Comparison of ENCODE assay signal across 9 mouse cellular contexts in genomic region chr2:181662620-181663297, GRCm38 (mm10). TPM values are rescaled to one million over a fixed set of nuclear protein-coding genes. Genes with fewer than 3 reads are reported as not detected.
DNase-seq lines count a peak whose midpoint lies in the region; ATAC-seq and TF ChIP-seq lines count a peak whose summit lies in the region.
"Had no signal": no experiment of that assay in that cellular context is flagged by ENCODE, and none has a peak within 500 bp of the region (broad histone marks: within the 10 kb centered on the region; RNA-seq: fewer than 3 reads in every experiment).

No protein-coding gene starts in this region.

- no peaks in the 10 kb centered on the region for H3K9me3 ChIP-seq in heart, embryonic 11.5 days (replicated peaks; ENCODE audit: control insufficient read depth, low read length)
- no peaks in the 10 kb centered on the region for H3K9me3 ChIP-seq in kidney, embryonic 14.5 days (ENCODE audit: control insufficient read depth, low read length)
- H3K9me3 ChIP-seq in lung, embryonic 16.5 days (ENCODE audit: control insufficient read depth, low read length): no peaks in the 10 kb centered on the region
- H3K9me3 ChIP-seq in midbrain, embryonic 11.5 days (ENCODE audit: control insufficient read depth, low read length): no peaks in the 10 kb centered on the region
- H3K9me3 ChIP-seq in forebrain, embryonic 12.5 days: no peaks in the 10 kb centered on the region

- peaks cover 4% of the 10 kb centered on the region; the same call in 1 of the 2 replicates for H3K4me1 ChIP-seq in kidney, adult 2 months (ENCODE audit: control insufficient read depth, insufficient read depth, low read length)
- peaks cover 9% of the 10 kb centered on the region; the same call in 1 of the 2 replicates for H3K4me1 ChIP-seq in heart, embryonic 11.5 days (ENCODE audit: control insufficient read depth, insufficient read depth, low read length)
- 0 out of 2 replicates have a peak, but pooled peaks cover 3% of the 10 kb centered on the region for H3K4me1 ChIP-seq in kidney, embryonic 14.5 days (ENCODE audit: control insufficient read depth, insufficient read depth, low read length)
- H3K4me1 ChIP-seq in lung, embryonic 16.5 days (replicated peaks; ENCODE audit: control insufficient read depth, insufficient read depth, low read length): peaks cover 3% of the 10 kb centered on the region
- no peaks in the 10 kb centered on the region for H3K4me1 ChIP-seq in midbrain, embryonic 11.5 days (ENCODE audit: control insufficient read depth, insufficient read depth, low read length)
- peaks cover 11% of the 10 kb centered on the region; the same call in 1 of the 2 replicates for H3K4me1 ChIP-seq in forebrain, embryonic 12.5 days

- peak overlapping the region; percentile 84 for H3K27ac ChIP-seq in kidney, adult 2 months (ENCODE audit: insufficient read depth, low read depth, low read length)
- peak overlapping the region; percentile 73 for H3K27ac ChIP-seq in heart, embryonic 11.5 days (ENCODE audit: low read depth, low read length)
- peak overlapping the region; percentile 3; the same call in 1 of the 2 replicates for H3K27ac ChIP-seq in kidney, embryonic 14.5 days (ENCODE audit: low read depth, low read length)
- H3K27ac ChIP-seq in lung, embryonic 16.5 days (ENCODE audit: low read length): peak overlapping the region; percentile 86
- no peak overlapping the region for H3K27ac ChIP-seq in midbrain, embryonic 11.5 days (ENCODE audit: low read depth, low read length)
- H3K27ac ChIP-seq in forebrain, embryonic 12.5 days: no peak overlapping the region

- H3K27me3 ChIP-seq in kidney, adult 2 months (replicated peaks; ENCODE audit: control insufficient read depth, insufficient read depth, low read length): no peaks in the 10 kb centered on the region
- H3K27me3 ChIP-seq in heart, embryonic 11.5 days (ENCODE audit: control insufficient read depth, insufficient read depth, low read length): no peaks in the 10 kb centered on the region
- H3K27me3 ChIP-seq in kidney, embryonic 14.5 days (ENCODE audit: control insufficient read depth, insufficient read depth, low read length): no peaks in the 10 kb centered on the region
- H3K27me3 ChIP-seq in lung, embryonic 16.5 days (ENCODE audit: control insufficient read depth, insufficient read depth, low read depth, low read length): no peaks in the 10 kb centered on the region
- no peaks in the 10 kb centered on the region for H3K27me3 ChIP-seq in midbrain, embryonic 11.5 days (ENCODE audit: control insufficient read depth, insufficient read depth, low read length)
- peaks cover 3% of the 10 kb centered on the region; the same call in 1 of the 2 replicates for H3K27me3 ChIP-seq in forebrain, embryonic 12.5 days

- 0 out of 2 replicates have a peak, but pooled peaks have one; percentile 2 for ATAC-seq in heart, embryonic 11.5 days (replicated peaks; ENCODE audit: insufficient number of reproducible peaks, low FRiP score, low TSS enrichment)
- ATAC-seq in kidney, embryonic 14.5 days (ENCODE audit: low FRiP score, low TSS enrichment): no peak
- ATAC-seq in lung, embryonic 16.5 days (ENCODE audit: low read depth): peak; percentile 51
- ATAC-seq in midbrain, embryonic 11.5 days (ENCODE audit: low FRiP score): no peak
- no peak for ATAC-seq in activated CD4-positive, CD25-positive, alpha-beta regulatory T cell, adult 4 months
- ATAC-seq in forebrain, embryonic 12.5 days (ENCODE audit: low FRiP score): no peak

- 69% methylated on average over 3 of the region's 3 CpGs for WGBS in kidney, adult 2 months
- 70% methylated on average over 3 of the region's 3 CpGs for WGBS in heart, embryonic 11.5 days (ENCODE audit: insufficient replicate concordance)
- WGBS in kidney, embryonic 14.5 days: 76% methylated on average over 3 of the region's 3 CpGs
- 79% methylated on average over 3 of the region's 3 CpGs for WGBS in lung, embryonic 16.5 days
- 83% methylated on average over 3 of the region's 3 CpGs for WGBS in midbrain, embryonic 11.5 days
- WGBS in forebrain, embryonic 12.5 days: 94% methylated on average over 3 of the region's 3 CpGs

- TF ChIP-seq POLR2A in kidney, adult 2 months (IDR thresholded peaks at IDR 0.05; ENCODE audit: low read depth, low read length): no peak

- no peak for TF ChIP-seq CTCF in kidney, adult 2 months (conservative IDR thresholded peaks at IDR 0.05; ENCODE audit: insufficient read depth, insufficient read length, low read depth, low read length)

- no peak overlapping the region for H3K4me3 ChIP-seq in kidney, adult 2 months (ENCODE audit: insufficient read depth, low read depth, low read length)
- no peak overlapping the region for H3K4me3 ChIP-seq in heart, embryonic 11.5 days (ENCODE audit: low read depth, low read length)
- no peak overlapping the region for H3K4me3 ChIP-seq in kidney, embryonic 14.5 days (ENCODE audit: low read length)
- no peak overlapping the region for H3K4me3 ChIP-seq in lung, embryonic 16.5 days (ENCODE audit: low read length)
- H3K4me3 ChIP-seq in midbrain, embryonic 11.5 days (ENCODE audit: low read depth, low read length): no peak overlapping the region
- no peak overlapping the region for H3K4me3 ChIP-seq in forebrain, embryonic 12.5 days (replicated peaks)

- peak; percentile 79 for DNase-seq in kidney, adult 2 months
- DNase-seq in kidney, adult 18-20 months: no peak
- no peak for DNase-seq in midbrain, embryonic 11.5 days (ENCODE audit: low spot score, missing footprints)
- DNase-seq: embryo, embryonic 11 days had no signal

- H3K4me2 ChIP-seq in heart, embryonic 11.5 days: no peak overlapping the region
- H3K4me2 ChIP-seq in kidney, embryonic 14.5 days (replicated peaks; ENCODE audit: low read depth, low read length): no peak overlapping the region
- no peak overlapping the region for H3K4me2 ChIP-seq in lung, embryonic 16.5 days (ENCODE audit: low read depth, low read length)
- H3K4me2 ChIP-seq in midbrain, embryonic 11.5 days: no peak overlapping the region
- H3K4me2 ChIP-seq in forebrain, embryonic 12.5 days: no peak overlapping the region

- H3K9ac ChIP-seq in heart, embryonic 11.5 days (ENCODE audit: low read depth, low read length): no peak overlapping the region
- no peak overlapping the region for H3K9ac ChIP-seq in kidney, embryonic 14.5 days (ENCODE audit: low read depth, low read length)
- H3K9ac ChIP-seq in lung, embryonic 16.5 days (ENCODE audit: low read length): no peak overlapping the region
- H3K9ac ChIP-seq in midbrain, embryonic 11.5 days (ENCODE audit: low read length): no peak overlapping the region
- no peak overlapping the region for H3K9ac ChIP-seq in forebrain, embryonic 12.5 days

- no peaks in the 10 kb centered on the region for H3K36me3 ChIP-seq in kidney, adult 2 months (ENCODE audit: control insufficient read depth, insufficient read depth, low read length)
- no peaks in the 10 kb centered on the region for H3K36me3 ChIP-seq in heart, embryonic 11.5 days (ENCODE audit: control insufficient read depth, insufficient read depth, low read length)
- no peaks in the 10 kb centered on the region; the same call in 1 of the 2 replicates for H3K36me3 ChIP-seq in kidney, embryonic 14.5 days (ENCODE audit: control insufficient read depth, insufficient read depth, low read length)
- H3K36me3 ChIP-seq in lung, embryonic 16.5 days (ENCODE audit: control insufficient read depth, insufficient read depth, low read length): no peaks in the 10 kb centered on the region
- H3K36me3 ChIP-seq in midbrain, embryonic 11.5 days (ENCODE audit: control insufficient read depth, insufficient read depth, low read length): no peaks in the 10 kb centered on the region; the same call in 1 of the 2 replicates
- H3K36me3 ChIP-seq in forebrain, embryonic 12.5 days (replicated peaks): no peaks in the 10 kb centered on the region

RNA-seq across cellular contexts. Expression of gene Gm29797, which starts 5.9 kb away (rescaled TPM):
- polyA plus RNA-seq in kidney, adult 2 months (2012; rRNA removed): 0.11 TPM in 1 of 2 replicates, not detected in the other
- not detected in 2 replicates for polyA plus RNA-seq in heart, embryonic 11.5 days (2014; fragmentation: Nextera tagmentation; extraction: Ambion mirVana)
- polyA plus RNA-seq in kidney, embryonic 14.5 days (2014; fragmentation: Nextera tagmentation; extraction: Ambion mirVana): 0.63 TPM in 1 of 2 replicates, not detected in the other
- polyA plus RNA-seq in lung, embryonic 16.5 days (2015; fragmentation: Nextera tagmentation; extraction: Ambion mirVana): 0.21 and 0.49 TPM in 2 replicates
- not detected in 2 replicates for polyA plus RNA-seq in midbrain, embryonic 11.5 days (2014; fragmentation: Nextera tagmentation; extraction: Ambion mirVana)
- not detected for polyA plus RNA-seq in activated CD4-positive, CD25-positive, alpha-beta regulatory T cell, adult 4 months (2017; shearing (Covaris generic))
- polyA plus RNA-seq in forebrain, embryonic 12.5 days (2016; fragmentation: Nextera tagmentation; extraction: Ambion mirVana): 0.28 TPM in 1 of 2 replicates, not detected in the other

RNA-seq across cellular contexts. Expression of gene Sox18, which starts 8.7 kb away (rescaled TPM):
- 53.9 and 59.0 TPM in 2 replicates for polyA plus RNA-seq in kidney, adult 2 months (2012; rRNA removed)
- polyA plus RNA-seq in heart, embryonic 11.5 days (2014; fragmentation: Nextera tagmentation; extraction: Ambion mirVana): 18.6 and 22.2 TPM in 2 replicates
- polyA plus RNA-seq in kidney, embryonic 14.5 days (2014; fragmentation: Nextera tagmentation; extraction: Ambion mirVana): 36.8 and 40.5 TPM in 2 replicates
- 84.1 and 84.8 TPM in 2 replicates for polyA plus RNA-seq in lung, embryonic 16.5 days (2015; fragmentation: Nextera tagmentation; extraction: Ambion mirVana)
- 12.5 and 14.6 TPM in 2 replicates for polyA plus RNA-seq in midbrain, embryonic 11.5 days (2014; fragmentation: Nextera tagmentation; extraction: Ambion mirVana)
- polyA plus RNA-seq in activated CD4-positive, CD25-positive, alpha-beta regulatory T cell, adult 4 months (2017; shearing (Covaris generic)): not detected
- polyA plus RNA-seq in forebrain, embryonic 12.5 days (2016; fragmentation: Nextera tagmentation; extraction: Ambion mirVana): 14.1 and 15.2 TPM in 2 replicates

RNA-seq across cellular contexts. Expression of gene Tcea2, which starts 17.4 kb away (rescaled TPM):
- polyA plus RNA-seq in kidney, adult 2 months (2012; rRNA removed): 19.2 and 19.5 TPM in 2 replicates
- polyA plus RNA-seq in heart, embryonic 11.5 days (2014; fragmentation: Nextera tagmentation; extraction: Ambion mirVana): 13.5 and 14.1 TPM in 2 replicates
- polyA plus RNA-seq in kidney, embryonic 14.5 days (2014; fragmentation: Nextera tagmentation; extraction: Ambion mirVana): 24.5 and 24.8 TPM in 2 replicates
- 19.3 and 19.7 TPM in 2 replicates for polyA plus RNA-seq in lung, embryonic 16.5 days (2015; fragmentation: Nextera tagmentation; extraction: Ambion mirVana)
- polyA plus RNA-seq in midbrain, embryonic 11.5 days (2014; fragmentation: Nextera tagmentation; extraction: Ambion mirVana): 15.5 and 16.0 TPM in 2 replicates
- polyA plus RNA-seq in activated CD4-positive, CD25-positive, alpha-beta regulatory T cell, adult 4 months (2017; shearing (Covaris generic)): 10 to 100 TPM in 1 of 2 experiments, 1 to 10 TPM in 1; 9.8 to 12.1 TPM
- polyA plus RNA-seq in forebrain, embryonic 12.5 days (2016; fragmentation: Nextera tagmentation; extraction: Ambion mirVana): 23.2 and 28.2 TPM in 2 replicates

RNA-seq across cellular contexts. Expression of gene Rgs19, which starts 31.0 kb away (rescaled TPM):
- 21.5 and 24.0 TPM in 2 replicates for polyA plus RNA-seq in kidney, adult 2 months (2012; rRNA removed)
- 57.7 and 61.3 TPM in 2 replicates for polyA plus RNA-seq in heart, embryonic 11.5 days (2014; fragmentation: Nextera tagmentation; extraction: Ambion mirVana)
- 70.8 and 71.9 TPM in 2 replicates for polyA plus RNA-seq in kidney, embryonic 14.5 days (2014; fragmentation: Nextera tagmentation; extraction: Ambion mirVana)
- 59.8 and 63.4 TPM in 2 replicates for polyA plus RNA-seq in lung, embryonic 16.5 days (2015; fragmentation: Nextera tagmentation; extraction: Ambion mirVana)
- polyA plus RNA-seq in midbrain, embryonic 11.5 days (2014; fragmentation: Nextera tagmentation; extraction: Ambion mirVana): 61.6 and 65.4 TPM in 2 replicates
- polyA plus RNA-seq in activated CD4-positive, CD25-positive, alpha-beta regulatory T cell, adult 4 months (2017; shearing (Covaris generic)): 100 to 1,000 TPM; 199 to 210 TPM
- 47.5 and 47.6 TPM in 2 replicates for polyA plus RNA-seq in forebrain, embryonic 12.5 days (2016; fragmentation: Nextera tagmentation; extraction: Ambion mirVana)

RNA-seq across cellular contexts. Expression of gene Lkaaear1, which starts 35.5 kb away (rescaled TPM):
- not detected in 2 replicates for polyA plus RNA-seq in kidney, adult 2 months (2012; rRNA removed)
- not detected in 2 replicates for polyA plus RNA-seq in heart, embryonic 11.5 days (2014; fragmentation: Nextera tagmentation; extraction: Ambion mirVana)
- polyA plus RNA-seq in kidney, embryonic 14.5 days (2014; fragmentation: Nextera tagmentation; extraction: Ambion mirVana): not detected in 2 replicates
- not detected in 2 replicates for polyA plus RNA-seq in lung, embryonic 16.5 days (2015; fragmentation: Nextera tagmentation; extraction: Ambion mirVana)
- not detected in 2 replicates for polyA plus RNA-seq in midbrain, embryonic 11.5 days (2014; fragmentation: Nextera tagmentation; extraction: Ambion mirVana)
- not detected for polyA plus RNA-seq in activated CD4-positive, CD25-positive, alpha-beta regulatory T cell, adult 4 months (2017; shearing (Covaris generic))
- polyA plus RNA-seq in forebrain, embryonic 12.5 days (2016; fragmentation: Nextera tagmentation; extraction: Ambion mirVana): not detected in 2 replicates

Comparison
In these comparisons a context has a peak if more than half of its experiments do, and no peak if none do; other contexts are left out.
1. H3K27ac ChIP-seq: peak in kidney, adult 2 months (single experiment), heart, embryonic 11.5 days (single experiment), kidney, embryonic 14.5 days (single experiment) and lung, embryonic 16.5 days (single experiment); none in midbrain, embryonic 11.5 days (single experiment) and forebrain, embryonic 12.5 days (single experiment).
2. ATAC-seq: peak in heart, embryonic 11.5 days (single experiment) and lung, embryonic 16.5 days (single experiment); none in kidney, embryonic 14.5 days (single experiment), midbrain, embryonic 11.5 days (single experiment), activated CD4-positive, CD25-positive, alpha-beta regulatory T cell, adult 4 months (single experiment) and forebrain, embryonic 12.5 days (single experiment).
3. RNA of gene Sox18, which starts 8.7 kb away (polyA plus RNA-seq): 84.1 to 84.8 TPM in lung, embryonic 16.5 days, 53.9 to 59.0 TPM in kidney, adult 2 months, 36.8 to 40.5 TPM in kidney, embryonic 14.5 days, 18.6 to 22.2 TPM in heart, embryonic 11.5 days, 14.1 to 15.2 TPM in forebrain, embryonic 12.5 days and 12.5 to 14.6 TPM in midbrain, embryonic 11.5 days; not detected in activated CD4-positive, CD25-positive, alpha-beta regulatory T cell, adult 4 months; every median in the first group is over 10 times any median in the second.